Mouse (Mus musculus): ENCODE measurements around the gene Anapc7. TPM values are rescaled to one million over a fixed set of nuclear protein-coding genes. Genes with fewer than 3 reads are reported as not detected.
"Not testable (repeated sequence)": the region's sequence is repeated elsewhere in the genome, so short reads cannot be mapped to it uniquely, and the experiment has no call there.

Gene Anapc7
- polyA plus RNA-seq, 1 experiment from 2014 or later: 52.0 TPM

GRCm38 (mm10) chr5:122414351-122414750 lies 7.1 kb upstream of the Anapc7 start:
- Histone ChIP-seq H3K27ac (no peak overlapping the region), H3K36me3 (peaks cover 14% of the 10 kb centered on the region), H3K9me3 (0 out of 2 replicates have a peak, but pooled peaks cover 2% of the 10 kb centered on the region), H3K4me1 (replicated peaks) (no peaks in the 10 kb centered on the region), H3K27me3 (ENCODE audit: insufficient read depth, poor library complexity, severe bottlenecking) (no peaks in the 10 kb centered on the region), H3K4me3 (no peak overlapping the region)
- WGBS: 94% methylated on average over 5 of the region's 5 CpGs
- no peak for DNase-seq (ENCODE audit: low spot score)

- Histone ChIP-seq H3K36me3 (peaks cover 3% of the 10 kb centered on the region; the same call in 1 of the 2 replicates), H3K4me1 (replicated peaks) (no peaks in the 10 kb centered on the region), H3K9me3 (0 out of 2 replicates have a peak, but pooled peaks cover under 1% of the 10 kb centered on the region), H3K27ac (no peak overlapping the region), H3K27me3 (ENCODE audit: insufficient read depth, poor library complexity, severe bottlenecking) (no peaks in the 10 kb centered on the region), H3K4me3 (no peak overlapping the region)
- no peak for DNase-seq (ENCODE audit: low spot score)
- 90% methylated on average over 12 of the region's 12 CpGs for WGBS
These were observed 6.0 kb upstream of the Anapc7 start for GRCm38 (mm10) chr5:122415465-122415864.

GRCm38 (mm10) chr5:122420676-122421075 lies 817 bp upstream of the Anapc7 start:
- 52% methylated on average over 4 of the region's 4 CpGs for whole genome bisulfite sequencing
- not testable (repeated sequence) for H3K9me3 ChIP-seq; H3K36me3 ChIP-seq; DNase-seq (ENCODE audit: low spot score); H3K27me3 ChIP-seq (ENCODE audit: insufficient read depth, poor library complexity, severe bottlenecking); H3K4me3 ChIP-seq; H3K27ac ChIP-seq
- H3K4me1 ChIP-seq (replicated peaks): peaks cover 20% of the 10 kb centered on the region

- peak; percentile 91 for DNase-seq (ENCODE audit: low spot score)
- peaks cover 20% of the 10 kb centered on the region for H3K4me1 ChIP-seq (replicated peaks)
- H3K9me3 ChIP-seq: no peaks in the 10 kb centered on the region
- WGBS: under 1% methylated on average over 73 of the region's 73 CpGs
- peak overlapping the region; percentile 98 for H3K27ac ChIP-seq
- H3K36me3 ChIP-seq: peaks cover 20% of the 10 kb centered on the region
- H3K4me3 ChIP-seq: peak overlapping the region; percentile 98
- H3K27me3 ChIP-seq (ENCODE audit: insufficient read depth, poor library complexity, severe bottlenecking): no peaks in the 10 kb centered on the region
These were observed 825 bp downstream of the Anapc7 start for GRCm38 (mm10) chr5:122422071-122422964.

GRCm38 (mm10) chr5:122423083-122423482 lies 1.6 kb downstream of the Anapc7 start:
- Histone ChIP-seq H3K9me3 (no peaks in the 10 kb centered on the region), H3K4me3 (peak overlapping the region; percentile 98), H3K36me3 (peaks cover 27% of the 10 kb centered on the region), H3K27me3 (ENCODE audit: insufficient read depth, poor library complexity, severe bottlenecking) (no peaks in the 10 kb centered on the region), H3K27ac (peak overlapping the region; percentile 98), H3K4me1 (replicated peaks) (peaks cover 20% of the 10 kb centered on the region)
- 37% methylated on average over 15 of the region's 15 CpGs for WGBS
- DNase-seq (ENCODE audit: low spot score): no peak

- no peak overlapping the region for H3K27ac ChIP-seq
- H3K36me3 ChIP-seq: peaks cover 52% of the 10 kb centered on the region
- H3K4me3 ChIP-seq: no peak overlapping the region
- H3K4me1 ChIP-seq (replicated peaks): peaks cover 20% of the 10 kb centered on the region
- whole genome bisulfite sequencing: 91% methylated on average over 2 of the region's 2 CpGs
- no peaks in the 10 kb centered on the region for H3K27me3 ChIP-seq (ENCODE audit: insufficient read depth, poor library complexity, severe bottlenecking)
- DNase-seq (ENCODE audit: low spot score): no peak
- H3K9me3 ChIP-seq: no peaks in the 10 kb centered on the region
These were observed 4.1 kb downstream of the Anapc7 start for GRCm38 (mm10) chr5:122425550-122425949.

- Histone ChIP-seq H3K4me3 (no peak overlapping the region), H3K27ac (no peak overlapping the region), H3K9me3 (no peaks in the 10 kb centered on the region), H3K36me3 (peaks cover 96% of the 10 kb centered on the region), H3K4me1 (replicated peaks) (no peaks in the 10 kb centered on the region), H3K27me3 (ENCODE audit: insufficient read depth, poor library complexity, severe bottlenecking) (no peaks in the 10 kb centered on the region)
- 96% methylated on average over 4 of the region's 4 CpGs for WGBS
- no peak for DNase-seq (ENCODE audit: low spot score)
These were observed 8.7 kb downstream of the Anapc7 start for GRCm38 (mm10) chr5:122430036-122430775.

GRCm38 (mm10) chr5:122431221-122431620 lies 9.7 kb downstream of the Anapc7 start:
- Histone ChIP-seq H3K4me1 (replicated peaks) (no peaks in the 10 kb centered on the region), H3K36me3 (peaks cover 98% of the 10 kb centered on the region), H3K27ac (no peak overlapping the region), H3K4me3 (no peak overlapping the region), H3K27me3 (ENCODE audit: insufficient read depth, poor library complexity, severe bottlenecking) (no peaks in the 10 kb centered on the region), H3K9me3 (no peaks in the 10 kb centered on the region)
- WGBS: 96% methylated on average over 8 of the region's 8 CpGs
- no peak for DNase-seq (ENCODE audit: low spot score)

- Histone ChIP-seq H3K36me3 (peaks cover 100% of the 10 kb centered on the region), H3K4me3 (no peak overlapping the region), H3K27ac (no peak overlapping the region), H3K9me3 (no peaks in the 10 kb centered on the region), H3K27me3 (ENCODE audit: insufficient read depth, poor library complexity, severe bottlenecking) (no peaks in the 10 kb centered on the region), H3K4me1 (replicated peaks) (no peaks in the 10 kb centered on the region)
- DNase-seq (ENCODE audit: low spot score): no peak
- WGBS: 87% methylated on average over 4 of the region's 4 CpGs
These were observed 13.0 kb downstream of the Anapc7 start for GRCm38 (mm10) chr5:122434541-122434940.

GRCm38 (mm10) chr5:122439400-122440094 lies 18.1 kb downstream of the Anapc7 start:
- no peak overlapping the region for H3K27ac ChIP-seq
- no peaks in the 10 kb centered on the region for H3K9me3 ChIP-seq
- H3K4me3 ChIP-seq: no peak overlapping the region
- H3K27me3 ChIP-seq (ENCODE audit: insufficient read depth, poor library complexity, severe bottlenecking): no peaks in the 10 kb centered on the region
- no peaks in the 10 kb centered on the region for H3K4me1 ChIP-seq (replicated peaks)
- H3K36me3 ChIP-seq: peaks cover 100% of the 10 kb centered on the region
- 93% methylated on average over 19 of the region's 19 CpGs for WGBS
- no peak for DNase-seq (ENCODE audit: low spot score)

GRCm38 (mm10) chr5:122440095-122440630 lies 18.7 kb downstream of the Anapc7 start:
- Histone ChIP-seq H3K36me3 (peaks cover 100% of the 10 kb centered on the region), H3K4me3 (no peak overlapping the region), H3K4me1 (replicated peaks) (no peaks in the 10 kb centered on the region), H3K9me3 (no peaks in the 10 kb centered on the region), H3K27ac (no peak overlapping the region), H3K27me3 (ENCODE audit: insufficient read depth, poor library complexity, severe bottlenecking) (no peaks in the 10 kb centered on the region)
- DNase-seq (ENCODE audit: low spot score): no peak
- 95% methylated on average over 12 of the region's 12 CpGs for WGBS

GRCm38 (mm10) chr5:122444492-122444891 lies 23.0 kb downstream of the Anapc7 start:
- Histone ChIP-seq H3K4me1 (replicated peaks) (peaks cover 2% of the 10 kb centered on the region; the same call in 1 of the 2 replicates), H3K27me3 (ENCODE audit: insufficient read depth, poor library complexity, severe bottlenecking) (no peaks in the 10 kb centered on the region), H3K9me3 (no peaks in the 10 kb centered on the region), H3K27ac (no peak overlapping the region), H3K36me3 (peaks cover 95% of the 10 kb centered on the region), H3K4me3 (no peak overlapping the region)
- no peak for DNase-seq (ENCODE audit: low spot score)
- WGBS: 94% methylated on average over 10 of the region's 10 CpGs

Data from hindbrain, embryonic 10.5 days (tissue).